Mouse (Mus musculus) erythroblast, adult 5-6 weeks (primary cell): ENCODE data around the gene Cend1. TPM values are rescaled to one million over a fixed set of nuclear protein-coding genes. Genes with fewer than 3 reads are reported as not detected.

Experiments
- ATAC-seq: replicated peaks from 2 replicates; pipeline ENCODE4 v1.8.0; 2016; ENCODE audit warnings: moderate number of reproducible peaks, mild to moderate bottlenecking, moderate TSS enrichment, inconsistent platforms; ENCODE audit not compliant: poor library complexity, low FRiP score, severe bottlenecking
- total RNA-seq, 2 experiments: library from RNA; stranded (forward) in 1 of 2; stranded (reverse) in 1 of 2; fragments of 150-400 nt in 1 of 2; fragments of 200-764, 138-1000 nt in 1 of 2; gene quantifications; 2 replicates each; pipeline versions ENCODE4 v1.2.3 to v1.2.4; 2015 to 2017; ENCODE audit warnings: low replicate concordance in 2 of 2

Gene Cend1
- total RNA-seq (2015; ENCODE audit: low replicate concordance), result not detected in 2 replicates
- total RNA-seq (2017; ENCODE audit: low replicate concordance), result not detected in 2 replicates

GRCm38 (mm10) chr7:141429310-141429709 is at the start of gene Cend1:
TSS of gene Cend1 (minus strand) at chr7:141429491.
- no peak for ATAC-seq

GRCm38 (mm10) chr7:141478270-141478748 is 49.0 kb upstream of the Cend1 start:
- no peak for ATAC-seq

GRCm38 (mm10) chr7:141477578-141478269 is 48.4 kb upstream of the Cend1 start:
- ATAC-seq, result no peak

- no peak for ATAC-seq
Observed at GRCm38 (mm10) chr7:141476981-141477370, 47.7 kb upstream of the Cend1 start.

- ATAC-seq, result no peak
Observed at GRCm38 (mm10) chr7:141476226-141476980, 47.1 kb upstream of the Cend1 start.

- ATAC-seq, result no peak
Observed at GRCm38 (mm10) chr7:141475805-141476158, 46.5 kb upstream of the Cend1 start.

GRCm38 (mm10) chr7:141475011-141475804 is 45.9 kb upstream of the Cend1 start, which contains the start of the genes Polr2l and Tspan4:
TSS of gene Polr2l (minus strand) at chr7:141475132.
TSS of gene Tspan4 (plus strand) at chr7:141475240.
- peak; percentile 82 for ATAC-seq

GRCm38 (mm10) chr7:141474160-141474559 is 44.9 kb upstream of the Cend1 start:
- no peak for ATAC-seq

GRCm38 (mm10) chr7:141472763-141473162 is 43.5 kb upstream of the Cend1 start:
- ATAC-seq, result no peak

GRCm38 (mm10) chr7:141472226-141472625 is 42.9 kb upstream of the Cend1 start:
- no peak for ATAC-seq

- no peak for ATAC-seq
Observed at GRCm38 (mm10) chr7:141471236-141471635, 41.9 kb upstream of the Cend1 start.

GRCm38 (mm10) chr7:141470637-141470944 is 41.3 kb upstream of the Cend1 start:
- no peak for ATAC-seq

- ATAC-seq, result no peak
Observed at GRCm38 (mm10) chr7:141469901-141470636, 40.8 kb upstream of the Cend1 start.

GRCm38 (mm10) chr7:141469352-141469751 is 40.1 kb upstream of the Cend1 start:
- ATAC-seq, result no peak

GRCm38 (mm10) chr7:141468522-141469211 is 39.4 kb upstream of the Cend1 start:
- ATAC-seq, result peak; percentile 43

- ATAC-seq, result peak; percentile 10; the same call in 1 of the 2 replicates
Observed at GRCm38 (mm10) chr7:141468164-141468521, 38.9 kb upstream of the Cend1 start.

GRCm38 (mm10) chr7:141467230-141468030 is 38.1 kb upstream of the Cend1 start, which contains the start of gene Cd151:
TSS of gene Cd151 (plus strand) at chr7:141467392.
- ATAC-seq, result peak; percentile 71

- ATAC-seq, result peak; percentile 7
Observed at GRCm38 (mm10) chr7:141466607-141467148, 37.4 kb upstream of the Cend1 start.
